Mouse (Mus musculus) intestine, postnatal 0 days (tissue): ENCODE data around the gene Mettl7a1. TPM values are rescaled to one million over a fixed set of nuclear protein-coding genes. Genes with fewer than 3 reads are reported as not detected.
"Not testable (repeated sequence)": the region's sequence is repeated elsewhere in the genome, so short reads cannot be mapped to it uniquely, and the experiment has no call there.

Experiments used
- ATAC-seq: fragments of 200-750 bp; cut with Nextera tagmentation; 2 replicates; pipeline ENCODE4 v1.8.0; 2017; ENCODE audit warnings: mild to moderate bottlenecking, moderate TSS enrichment, moderate library complexity
- H3K27ac ChIP-seq: fragments of 300-500 bp; sonication (generic); 2 replicates; pipeline ENCODE4 v1.5.1; 2014; ENCODE audit warnings: mild to moderate bottlenecking, low read depth, low read length, moderate library complexity
- H3K27me3 ChIP-seq: fragments of 300-500 bp; sonication (generic); replicated peaks from 2 replicates; pipeline ENCODE4 v1.6.1; 2014; ENCODE audit warnings: low read length, mixed read lengths; ENCODE audit not compliant: control insufficient read depth, insufficient read depth
- H3K36me3 ChIP-seq: fragments of 300-500 bp; sonication (generic); 2 replicates; pipeline ENCODE4 v1.6.1; 2014; ENCODE audit warnings: mild to moderate bottlenecking, moderate library complexity; ENCODE audit not compliant: control insufficient read depth, insufficient read depth
- H3K4me1 ChIP-seq: fragments of 300-500 bp; sonication (generic); replicated peaks from 2 replicates; pipeline ENCODE4 v1.6.1; 2014; ENCODE audit warnings: antibody characterized with exemption, low read length, mixed read lengths; ENCODE audit not compliant: control insufficient read depth, insufficient read depth
- H3K4me2 ChIP-seq: fragments of 300-500 bp; sonication (generic); replicated peaks from 2 replicates; pipeline ENCODE4 v1.6.1; 2014; ENCODE audit warnings: low read depth, mild to moderate bottlenecking, moderate library complexity
- H3K4me3 ChIP-seq: fragments of 300-500 bp; sonication (generic); 2 replicates; pipeline ENCODE4 v1.5.1; 2014; ENCODE audit warnings: low read depth, low read length
- H3K9ac ChIP-seq: fragments of 300-500 bp; sonication (generic); 2 replicates; pipeline ENCODE4 v1.6.1; 2014; ENCODE audit warnings: mild to moderate bottlenecking, low read depth, low read length
- H3K9me3 ChIP-seq: fragments of 300-500 bp; sonication (generic); 2 replicates; pipeline ENCODE4 v1.6.1; 2016; ENCODE audit warnings: mixed run types; ENCODE audit not compliant: control insufficient read depth
- CTCF ChIP-seq: sonication (generic); IDR thresholded peaks from 2 replicates; pipeline ENCODE4 v1.5.1; 2016; ENCODE audit warnings: low read depth, mild to moderate bottlenecking, control low read depth, antibody characterized with exemption, moderate library complexity
- WGBS: fragments of 180-500 bp; shearing (Covaris S2); extraction: QIAGEN DNeasy Blood & Tissue Kit; methylation state at CpG from one replicate; pipeline ENCODE4 v1.1.7; 2014; 5-methylcytosine and 5-hydroxymethylcytosine counted together
- polyA plus RNA-seq: library from polyadenylated mRNA; unstranded; fragments of >200 nt; fragmentation: Nextera tagmentation; extraction: Ambion mirVana; gene quantifications from 2 replicates; pipeline ENCODE4 v1.2.1, GENCODE M21; 2015

Gene Mettl7a1
- polyA plus RNA-seq: 6.5 and 6.8 TPM in 2 replicates

- ATAC-seq: peak; percentile 80
- 1% methylated on average over 23 of the region's 30 CpGs for WGBS
Observed at GRCm38 (mm10) chr15:100304019-100304991, at the start of gene Mettl7a1. Mettl7a1 (plus strand) TSS chr15:100304140.

GRCm38 (mm10) chr15:100256386-100256785 is 47.6 kb upstream of the Mettl7a1 start:
- no peak for TF ChIP-seq CTCF
- no peak overlapping the region for H3K9ac ChIP-seq
- H3K27me3 ChIP-seq: no peaks in the 10 kb centered on the region
- no peaks in the 10 kb centered on the region for H3K4me1 ChIP-seq
- no peaks in the 10 kb centered on the region for H3K9me3 ChIP-seq
- H3K27ac ChIP-seq: no peak overlapping the region
- no peak overlapping the region for H3K4me3 ChIP-seq
- WGBS: 75% methylated on average over 6 of the region's 6 CpGs
- H3K4me2 ChIP-seq: no peak overlapping the region
- peaks cover 81% of the 10 kb centered on the region for H3K36me3 ChIP-seq
- ATAC-seq: no peak

More at GRCm38 (mm10) chr15:100304019-100304991, at the start of gene Mettl7a1:
- H3K9me3 ChIP-seq: no peaks in the 10 kb centered on the region
- peak within 1 kb of the TSS; percentile 47 for H3K9ac ChIP-seq
- no peaks in the 10 kb centered on the region for H3K36me3 ChIP-seq
- H3K4me2 ChIP-seq: peak within 1 kb of the TSS; percentile 91
- peak within 1 kb of the TSS; percentile 51 for H3K4me3 ChIP-seq
- no peaks in the 10 kb centered on the region for H3K27me3 ChIP-seq
- TF ChIP-seq CTCF: no peak
- H3K4me1 ChIP-seq: no peaks in the 10 kb centered on the region
- peak within 1 kb of the TSS; percentile 91 for H3K27ac ChIP-seq

GRCm38 (mm10) chr15:100257305-100257704 is 46.6 kb upstream of the Mettl7a1 start:
- no peaks in the 10 kb centered on the region for H3K4me1 ChIP-seq

GRCm38 (mm10) chr15:100258646-100259425 is 45.1 kb upstream of the Mettl7a1 start:
- no peak overlapping the region for H3K4me3 ChIP-seq
- H3K27me3 ChIP-seq: no peaks in the 10 kb centered on the region
- no peak overlapping the region for H3K27ac ChIP-seq
- no peak for ATAC-seq
- H3K9me3 ChIP-seq: no peaks in the 10 kb centered on the region
- no peak overlapping the region for H3K4me2 ChIP-seq
- TF ChIP-seq CTCF: no peak
- peaks cover 63% of the 10 kb centered on the region for H3K36me3 ChIP-seq
- WGBS: 93% methylated on average over 7 of the region's 7 CpGs
- no peak overlapping the region for H3K9ac ChIP-seq
- H3K4me1 ChIP-seq: no peaks in the 10 kb centered on the region

More at GRCm38 (mm10) chr15:100257305-100257704, 46.6 kb upstream of the Mettl7a1 start:
- TF ChIP-seq CTCF: no peak
- WGBS: 85% methylated on average over 5 of the region's 5 CpGs
- H3K4me2 ChIP-seq: no peak overlapping the region
- no peaks in the 10 kb centered on the region for H3K9me3 ChIP-seq
- H3K27ac ChIP-seq: no peak overlapping the region
- no peak for ATAC-seq
- H3K36me3 ChIP-seq: peaks cover 76% of the 10 kb centered on the region
- H3K4me3 ChIP-seq: no peak overlapping the region
- H3K27me3 ChIP-seq: no peaks in the 10 kb centered on the region
- no peak overlapping the region for H3K9ac ChIP-seq

GRCm38 (mm10) chr15:100260351-100260750 is 43.6 kb upstream of the Mettl7a1 start:
- WGBS: 88% methylated on average over 6 of the region's 7 CpGs
- not testable (repeated sequence) for H3K4me1 ChIP-seq, H3K27me3 ChIP-seq, ATAC-seq, H3K4me3 ChIP-seq, H3K9ac ChIP-seq, H3K4me2 ChIP-seq, H3K27ac ChIP-seq, H3K9me3 ChIP-seq
- H3K36me3 ChIP-seq: peaks cover 47% of the 10 kb centered on the region
